Mouse (Mus musculus): Measurements from ENCODE around the gene Hhipl1. TPM values are rescaled to one million over a fixed set of nuclear protein-coding genes. Genes with fewer than 3 reads are reported as not detected.

The Hhipl1 gene
- polyA plus RNA-seq, 1 experiment from 2014 or later, result 0.43 TPM

- Histone ChIP-seq H3K9me3 (replicated peaks; ENCODE audit: low read length) (no peaks in the 10 kb centered on the region), H3K4me1 (replicated peaks; ENCODE audit: insufficient read depth, low read length) (peaks cover 33% of the 10 kb centered on the region)
These were observed 64.7 kb downstream of the Hhipl1 start, which contains the start of gene Eml1 for GRCm38 (mm10) chr12:108370596-108371428. Gene Eml1, plus strand, starts transcription at chr12:108370957.

GRCm38 (mm10) chr12:108371429-108371765, 65.3 kb downstream of the Hhipl1 start:
- peak overlapping the region; percentile 42; the same call in 1 of the 2 replicates for H3K9ac ChIP-seq (ENCODE audit: low read depth, low read length)
- no peaks in the 10 kb centered on the region for H3K27me3 ChIP-seq (ENCODE audit: insufficient read depth, low read length)
- H3K4me2 ChIP-seq (ENCODE audit: low read length), result peak overlapping the region; percentile 37
- H3K27ac ChIP-seq, result peak overlapping the region; percentile 79
- DNase-seq (ENCODE audit: low spot score) (no peak), ATAC-seq (replicated peaks; ENCODE audit: low FRiP score, low read depth) (no peak)
- 40% methylated on average over 6 of the region's 6 CpGs for WGBS
- H3K4me3 ChIP-seq (replicated peaks; ENCODE audit: low read depth, low read length), result 0 out of 2 replicates have a peak overlapping the region, but pooled peaks have one; percentile 2
- no peaks in the 10 kb centered on the region for H3K36me3 ChIP-seq (ENCODE audit: insufficient read depth, low read length)
- no peak for TF ChIP-seq CTCF (IDR thresholded peaks at IDR 0.05; ENCODE audit: low read depth)
- no peaks in the 10 kb centered on the region for H3K9me3 ChIP-seq (replicated peaks; ENCODE audit: low read length)
- peaks cover 29% of the 10 kb centered on the region for H3K4me1 ChIP-seq (replicated peaks; ENCODE audit: insufficient read depth, low read length)

More at GRCm38 (mm10) chr12:108370596-108371428, 64.7 kb downstream of the Hhipl1 start, which contains the start of gene Eml1:
- Histone ChIP-seq H3K27ac (peak within 1 kb of the TSS; percentile 79), H3K4me2 (ENCODE audit: low read length) (peak within 1 kb of the TSS; percentile 37), H3K9ac (ENCODE audit: low read depth, low read length) (peak within 1 kb of the TSS; percentile 42; the same call in 1 of the 2 replicates), H3K27me3 (ENCODE audit: insufficient read depth, low read length) (no peaks in the 10 kb centered on the region), H3K36me3 (ENCODE audit: insufficient read depth, low read length) (no peaks in the 10 kb centered on the region), H3K4me3 (replicated peaks; ENCODE audit: low read depth, low read length) (0 out of 2 replicates have a peak within 1 kb of the TSS, but pooled peaks have one; percentile 2)
- peak; percentile 61 for ATAC-seq (replicated peaks; ENCODE audit: low FRiP score, low read depth)
- WGBS, result 37% methylated on average over 19 of the region's 19 CpGs
- no peak for DNase-seq (ENCODE audit: low spot score)
- peak; percentile 34; the same call in 1 of the 2 replicates for TF ChIP-seq CTCF (IDR thresholded peaks at IDR 0.05; ENCODE audit: low read depth)

GRCm38 (mm10) chr12:108372241-108372640, 66.2 kb downstream of the Hhipl1 start:
- H3K27ac ChIP-seq, result no peak overlapping the region
- H3K9me3 ChIP-seq (replicated peaks; ENCODE audit: low read length), result no peaks in the 10 kb centered on the region
- H3K36me3 ChIP-seq (ENCODE audit: insufficient read depth, low read length), result no peaks in the 10 kb centered on the region
- H3K4me2 ChIP-seq (ENCODE audit: low read length), result no peak overlapping the region
- no peak overlapping the region for H3K4me3 ChIP-seq (replicated peaks; ENCODE audit: low read depth, low read length)
- ATAC-seq (replicated peaks; ENCODE audit: low FRiP score, low read depth), result no peak
- DNase-seq (ENCODE audit: low spot score), result no peak
- no peak overlapping the region for H3K9ac ChIP-seq (ENCODE audit: low read depth, low read length)
- WGBS, result 85% methylated on average over 17 of the region's 17 CpGs
- H3K4me1 ChIP-seq (replicated peaks; ENCODE audit: insufficient read depth, low read length), result peaks cover 29% of the 10 kb centered on the region
- no peak for TF ChIP-seq CTCF (IDR thresholded peaks at IDR 0.05; ENCODE audit: low read depth)
- no peaks in the 10 kb centered on the region for H3K27me3 ChIP-seq (ENCODE audit: insufficient read depth, low read length)

- Histone ChIP-seq H3K9ac (ENCODE audit: low read depth, low read length) (no peak overlapping the region), H3K9me3 (replicated peaks; ENCODE audit: low read length) (no peaks in the 10 kb centered on the region), H3K36me3 (ENCODE audit: insufficient read depth, low read length) (no peaks in the 10 kb centered on the region), H3K27me3 (ENCODE audit: insufficient read depth, low read length) (no peaks in the 10 kb centered on the region), H3K4me2 (ENCODE audit: low read length) (no peak overlapping the region), H3K4me1 (replicated peaks; ENCODE audit: insufficient read depth, low read length) (peaks cover 29% of the 10 kb centered on the region), H3K4me3 (replicated peaks; ENCODE audit: low read depth, low read length) (no peak overlapping the region), H3K27ac (no peak overlapping the region)
- no peak for TF ChIP-seq CTCF (IDR thresholded peaks at IDR 0.05; ENCODE audit: low read depth)
- ATAC-seq (replicated peaks; ENCODE audit: low FRiP score, low read depth) (no peak), DNase-seq (ENCODE audit: low spot score) (peak; percentile 52)
- 21% methylated on average over 9 of the region's 9 CpGs for WGBS
These were observed 67.5 kb downstream of the Hhipl1 start for GRCm38 (mm10) chr12:108373611-108374010.

GRCm38 (mm10) chr12:108374689-108375088, 68.6 kb downstream of the Hhipl1 start:
- DNase-seq (ENCODE audit: low spot score), result no peak
- Histone ChIP-seq H3K9me3 (replicated peaks; ENCODE audit: low read length) (no peaks in the 10 kb centered on the region), H3K4me2 (ENCODE audit: low read length) (no peak overlapping the region), H3K9ac (ENCODE audit: low read depth, low read length) (no peak overlapping the region), H3K27ac (no peak overlapping the region), H3K36me3 (ENCODE audit: insufficient read depth, low read length) (no peaks in the 10 kb centered on the region), H3K4me1 (replicated peaks; ENCODE audit: insufficient read depth, low read length) (peaks cover 25% of the 10 kb centered on the region), H3K27me3 (ENCODE audit: insufficient read depth, low read length) (no peaks in the 10 kb centered on the region), H3K4me3 (replicated peaks; ENCODE audit: low read depth, low read length) (no peak overlapping the region)
- no peak for TF ChIP-seq CTCF (IDR thresholded peaks at IDR 0.05; ENCODE audit: low read depth)
- WGBS, result 72% methylated on average over 8 of the region's 8 CpGs
- ATAC-seq (replicated peaks; ENCODE audit: low FRiP score, low read depth), result no peak

- H3K27me3 ChIP-seq (ENCODE audit: insufficient read depth, low read length), result no peaks in the 10 kb centered on the region
- DNase-seq (ENCODE audit: low spot score) (no peak), ATAC-seq (replicated peaks; ENCODE audit: low FRiP score, low read depth) (no peak)
These were observed 72.5 kb downstream of the Hhipl1 start for GRCm38 (mm10) chr12:108378379-108379133.

More at GRCm38 (mm10) chr12:108378379-108379133, 72.5 kb downstream of the Hhipl1 start:
- Histone ChIP-seq H3K4me2 (ENCODE audit: low read length) (no peak overlapping the region), H3K4me3 (replicated peaks; ENCODE audit: low read depth, low read length) (no peak overlapping the region), H3K9ac (ENCODE audit: low read depth, low read length) (no peak overlapping the region), H3K4me1 (replicated peaks; ENCODE audit: insufficient read depth, low read length) (peaks cover 13% of the 10 kb centered on the region), H3K36me3 (ENCODE audit: insufficient read depth, low read length) (no peaks in the 10 kb centered on the region), H3K27ac (no peak overlapping the region), H3K9me3 (replicated peaks; ENCODE audit: low read length) (no peaks in the 10 kb centered on the region)
- 90% methylated on average over 13 of the region's 13 CpGs for WGBS
- TF ChIP-seq CTCF (IDR thresholded peaks at IDR 0.05; ENCODE audit: low read depth), result no peak

Other genes with a start within 250 kb of the Hhipl1 start
- 74.3 and 80.6 TPM in 2 replicates for gene Setd3, start 127.0 kb upstream of the Hhipl1 start, polyA plus RNA-seq (2015; fragmentation: Nextera tagmentation; extraction: Ambion mirVana)
- 2.8 and 3.3 TPM in 2 replicates for gene Ccnk, start 126.7 kb upstream of the Hhipl1 start, polyA plus RNA-seq (2015; fragmentation: Nextera tagmentation; extraction: Ambion mirVana)
- 7.2 and 7.7 TPM in 2 replicates for gene Ccdc85c, start 30.8 kb upstream of the Hhipl1 start, polyA plus RNA-seq (2015; fragmentation: Nextera tagmentation; extraction: Ambion mirVana)
- gene Cyp46a1, start 28.1 kb downstream of the Hhipl1 start, polyA plus RNA-seq (2015; fragmentation: Nextera tagmentation; extraction: Ambion mirVana), result 5.2 and 5.9 TPM in 2 replicates
- 39.0 and 42.0 TPM in 2 replicates for gene Eml1, start 64.7 kb downstream of the Hhipl1 start, polyA plus RNA-seq (2015; fragmentation: Nextera tagmentation; extraction: Ambion mirVana)
- gene Evl, start 248.4 kb downstream of the Hhipl1 start, polyA plus RNA-seq (2015; fragmentation: Nextera tagmentation; extraction: Ambion mirVana), result 46.5 and 52.6 TPM in 2 replicates